Mouse (Mus musculus): Measurements from ENCODE around the gene Olfr494. TPM values are rescaled to one million over a fixed set of nuclear protein-coding genes. Genes with fewer than 3 reads are reported as not detected.

The Olfr494 gene
- total RNA-seq (2021) = not detected in 2 replicates
- long read RNA-seq, experiment 1 = 0 reads
- long read RNA-seq, experiment 2 = 0 reads

GRCm38 (mm10) chr7:108365035-108365434 is at the start of gene Olfr494:
Gene Olfr494 (plus strand): TSS chr7:108365335.
- DNase-seq = no peak

- no peak for DNase-seq
Measured at GRCm38 (mm10) chr7:108323574-108323973, 41.6 kb upstream of the Olfr494 start, which contains the start of gene Olfr492. Gene Olfr492 (minus strand): TSS chr7:108323674.

GRCm38 (mm10) chr7:108346879-108347278 is 18.3 kb upstream of the Olfr494 start, which contains the start of gene Olfr493:
Gene Olfr493 (minus strand): TSS chr7:108346979.
- DNase-seq = no peak

GRCm38 (mm10) chr7:108392867-108393266 is 27.7 kb downstream of the Olfr494 start, which contains the start of gene Olfr495:
Gene Olfr495 (plus strand): TSS chr7:108393167.
- no peak for DNase-seq

Other genes starting within 250 kb of the Olfr494 start
- gene Olfr484, start 237.9 kb upstream of the Olfr494 start, total RNA-seq (2021) = not detected in 2 replicates
- gene Olfr485, start 205.5 kb upstream of the Olfr494 start, total RNA-seq (2021) = not detected in 2 replicates
- not detected in 2 replicates for gene Olfr486, start 192.6 kb upstream of the Olfr494 start, total RNA-seq (2021)
- not detected in 2 replicates for gene Olfr487, start 150.7 kb upstream of the Olfr494 start, total RNA-seq (2021)
- not detected in 2 replicates for gene Olfr488, start 107.0 kb upstream of the Olfr494 start, total RNA-seq (2021)
- gene Olfr490, start 76.4 kb upstream of the Olfr494 start, total RNA-seq (2021) = not detected in 2 replicates
- not detected in 2 replicates for gene Olfr491, start 51.9 kb upstream of the Olfr494 start, total RNA-seq (2021)
- not detected in 2 replicates for gene Olfr492, start 41.7 kb upstream of the Olfr494 start, total RNA-seq (2021)
- not detected in 2 replicates for gene Olfr493, start 18.4 kb upstream of the Olfr494 start, total RNA-seq (2021)
- not detected in 2 replicates for gene Olfr495, start 27.8 kb downstream of the Olfr494 start, total RNA-seq (2021)
- gene Olfr497, start 55.1 kb downstream of the Olfr494 start, total RNA-seq (2021) = not detected in 2 replicates
- gene Olfr498, start 100.0 kb downstream of the Olfr494 start, total RNA-seq (2021) = not detected in 2 replicates
- not detected in 2 replicates for gene Olfr502, start 159.7 kb downstream of the Olfr494 start, total RNA-seq (2021)
- not detected in 2 replicates for gene Olfr503, start 179.2 kb downstream of the Olfr494 start, total RNA-seq (2021)
- gene Olfr504, start 200.5 kb downstream of the Olfr494 start, total RNA-seq (2021) = not detected in 2 replicates
- gene Olfr506, start 245.5 kb downstream of the Olfr494 start, total RNA-seq (2021) = not detected in 2 replicates